Mouse (Mus musculus): ENCODE measurements at regions not wholly inside any gene's neighbourhood (a gene's known extent, or its start where the extent isn't known, plus 50 kb on each side); places are given as distances from the start of the nearest gene placed in this dataset.

GRCm38 (mm10) chr9:118326656-118327055, 151.4 kb upstream of the Eomes start:
- no peak for DNase-seq

GRCm38 (mm10) chr9:118327904-118328303, 150.1 kb upstream of the Eomes start:
- no peak for DNase-seq

DNA sequence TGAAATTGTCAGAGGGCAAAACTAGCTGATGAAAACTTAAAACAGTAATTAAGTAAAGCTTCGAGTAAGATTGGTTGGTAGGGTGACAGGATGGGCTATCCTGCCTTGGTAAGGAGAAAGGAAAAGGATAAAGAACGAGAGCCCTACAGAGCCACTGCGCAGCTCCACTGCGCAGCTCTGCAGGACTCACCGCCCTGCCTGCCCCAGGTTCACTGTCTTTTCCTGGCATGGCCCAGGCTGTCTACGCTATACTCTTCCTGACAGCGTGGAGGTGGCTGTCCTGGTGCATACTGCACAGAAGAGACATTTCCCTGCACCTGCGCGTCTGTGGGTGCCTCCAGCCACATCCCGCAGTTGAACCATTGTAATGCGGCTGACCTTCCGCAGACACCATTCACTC, 136.6 kb upstream of the Eomes start:
- no peak for DNase-seq

DNA sequence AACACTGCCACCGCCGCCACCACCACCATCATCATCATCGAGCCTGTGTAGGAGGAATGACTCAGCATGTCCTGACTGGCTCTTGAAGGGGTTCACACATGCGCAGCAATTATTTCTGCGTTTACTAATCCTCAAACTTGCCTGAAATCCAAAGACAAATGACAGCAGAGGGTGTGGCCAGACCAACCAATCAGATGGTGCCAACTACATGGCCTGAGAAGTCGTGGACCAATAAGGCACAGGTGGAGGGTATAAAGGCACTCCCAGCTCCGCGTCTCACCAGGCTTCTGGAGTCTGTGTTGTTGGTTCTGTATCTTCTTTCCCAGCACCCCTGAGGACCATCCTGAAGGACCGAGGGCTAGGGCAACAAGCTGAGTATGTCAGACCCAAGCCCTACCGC, 123.1 kb upstream of the Eomes start:
- DNase-seq, result no peak

- DNase-seq, result no peak
Observed at GRCm38 (mm10) chr9:118357406-118357805, 120.6 kb upstream of the Eomes start.

DNA sequence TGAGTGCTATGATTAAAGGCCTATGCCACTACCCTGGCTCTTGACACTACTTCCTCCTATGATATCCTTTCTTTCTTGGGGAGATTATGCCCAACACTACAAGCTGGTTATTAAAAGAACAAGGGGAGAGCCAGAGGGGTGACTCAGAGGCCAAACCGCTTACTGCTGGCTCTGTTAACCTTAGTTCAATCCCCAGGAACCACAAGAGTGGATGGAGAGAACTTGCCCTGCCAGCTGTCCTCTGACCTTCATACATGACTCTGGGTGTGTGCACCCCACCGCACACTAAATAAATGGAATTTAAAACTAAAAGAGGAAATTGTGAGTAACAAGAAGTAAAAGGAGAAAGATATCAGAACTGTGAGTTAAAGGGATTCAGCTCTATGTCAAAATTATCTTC, 114.1 kb upstream of the Eomes start:
- no peak for DNase-seq

GRCm38 (mm10) chr9:118365431-118365830, 112.6 kb upstream of the Eomes start:
- no peak for DNase-seq

- no peak for DNase-seq
Observed at GRCm38 (mm10) chr9:118367314-118367713, 110.7 kb upstream of the Eomes start.

DNA sequence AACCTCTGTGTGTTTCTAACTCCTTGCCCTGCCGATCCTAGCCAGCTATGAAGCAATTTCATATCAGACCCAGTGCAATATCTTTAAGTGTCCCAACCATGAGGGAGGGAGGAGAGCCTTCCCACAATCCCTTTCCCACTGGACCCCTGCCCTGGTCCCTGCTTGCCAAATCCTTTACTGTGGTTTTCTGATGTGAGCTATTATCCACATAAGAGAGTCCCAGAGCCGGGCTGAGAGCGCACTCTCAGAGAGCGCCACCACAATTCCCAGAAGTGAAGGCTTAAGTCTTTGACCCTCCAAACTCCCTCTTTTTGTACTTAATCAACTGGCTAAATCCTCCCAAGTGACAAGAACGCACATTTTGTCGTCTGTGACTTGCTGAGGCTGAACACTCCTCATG, 107.4 kb upstream of the Eomes start:
- DNase-seq, result peak; percentile 30 to 55

DNA sequence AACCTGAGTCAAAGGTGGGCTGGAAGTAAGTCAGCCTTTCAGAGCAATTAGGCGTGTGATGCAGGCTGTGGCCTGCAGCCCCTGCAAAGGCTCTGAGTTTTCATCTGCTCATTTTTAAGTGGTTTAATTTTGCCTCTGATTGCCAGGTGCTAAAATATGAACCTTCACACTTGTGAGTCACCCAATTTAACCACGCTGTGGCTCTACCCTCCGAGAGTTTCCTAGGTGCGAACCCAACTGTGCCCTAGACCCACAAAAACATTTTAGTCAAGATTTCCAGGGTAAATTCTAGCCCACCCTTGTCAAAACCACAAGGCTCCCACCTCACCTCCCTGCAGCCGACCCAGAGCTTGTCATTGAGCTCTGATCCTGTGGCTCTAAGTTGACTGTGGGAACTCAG, 103.3 kb upstream of the Eomes start:
- no peak for DNase-seq

DNA sequence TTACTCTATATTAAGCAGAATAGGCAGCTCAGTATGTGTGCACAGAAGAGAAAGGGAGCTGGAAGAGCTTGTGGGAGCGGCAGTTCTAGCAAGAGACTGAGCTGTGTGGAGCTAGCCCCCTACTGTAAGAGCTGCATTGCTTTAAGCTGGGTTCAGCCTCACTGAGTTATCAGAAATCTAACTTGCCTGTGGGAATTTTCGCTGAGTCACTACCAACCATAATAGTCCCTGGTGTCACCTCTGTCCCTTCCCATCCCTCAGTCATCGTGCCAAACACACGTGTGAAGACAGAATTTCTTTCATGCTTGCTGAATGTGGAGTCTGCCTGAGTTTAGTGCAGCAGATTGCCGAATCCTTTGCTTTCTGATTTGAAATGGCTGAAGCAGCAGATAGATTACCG, 99.0 kb upstream of the Eomes start:
- DNase-seq, result no peak

DNA sequence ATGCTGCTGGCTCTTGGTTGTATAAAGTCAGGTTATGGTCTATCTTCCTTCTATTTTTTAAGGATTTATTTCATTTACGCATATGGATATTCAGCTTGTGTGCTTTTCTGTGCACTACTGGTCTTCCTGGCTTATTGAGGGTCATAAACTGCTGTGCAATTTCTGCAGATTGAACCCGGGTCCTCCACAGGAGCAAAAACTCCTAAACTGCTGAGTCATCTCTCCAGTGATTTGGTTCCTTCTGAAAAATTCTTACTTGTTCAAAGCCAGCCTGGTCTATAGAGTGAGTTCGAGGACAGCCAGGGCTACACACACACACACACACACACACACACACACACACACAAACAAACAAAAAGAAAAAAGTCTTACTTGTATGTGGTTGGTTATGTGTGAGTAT, 95.5 kb upstream of the Eomes start:
- no peak for DNase-seq

DNA sequence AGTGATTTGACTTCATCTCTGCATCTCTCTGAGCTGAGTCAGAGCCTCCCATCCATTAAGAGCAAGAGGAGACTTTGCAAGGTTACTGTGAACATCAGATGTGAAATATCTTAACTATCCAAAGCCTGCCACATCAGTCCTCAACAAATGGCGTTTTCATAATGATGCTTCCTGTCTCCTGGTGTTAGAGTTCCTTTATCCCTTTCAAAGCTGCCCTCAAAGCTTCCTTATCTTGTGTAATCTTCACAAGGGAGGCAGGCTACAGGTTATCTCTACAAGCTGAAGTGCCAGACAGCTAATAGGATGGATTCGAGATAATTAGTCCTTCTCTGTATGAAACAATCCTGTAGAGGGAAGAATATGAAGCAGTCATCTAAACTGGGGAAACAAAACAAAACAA, 93.4 kb upstream of the Eomes start:
- DNase-seq, result no peak

DNA sequence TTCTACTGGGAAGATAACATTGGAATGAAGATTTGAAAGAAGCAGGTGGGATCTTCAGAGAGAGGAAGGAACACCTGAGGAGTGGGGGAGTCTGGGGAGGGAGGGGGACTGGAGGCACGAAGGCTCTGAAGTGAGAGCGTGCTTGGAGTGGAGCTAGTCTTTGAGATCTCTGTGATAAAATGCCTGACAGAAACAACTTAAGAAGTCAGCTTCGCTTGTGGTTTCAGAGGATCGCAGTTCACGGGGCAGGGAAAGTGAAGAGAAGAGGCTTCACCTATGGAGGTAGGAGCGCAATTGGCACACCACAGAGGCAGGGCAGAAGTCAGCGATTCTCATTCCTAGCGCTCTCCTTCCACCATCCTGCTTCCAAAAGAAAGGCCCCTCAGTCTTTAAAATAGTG, 90.4 kb upstream of the Eomes start:
- no peak for DNase-seq

DNA sequence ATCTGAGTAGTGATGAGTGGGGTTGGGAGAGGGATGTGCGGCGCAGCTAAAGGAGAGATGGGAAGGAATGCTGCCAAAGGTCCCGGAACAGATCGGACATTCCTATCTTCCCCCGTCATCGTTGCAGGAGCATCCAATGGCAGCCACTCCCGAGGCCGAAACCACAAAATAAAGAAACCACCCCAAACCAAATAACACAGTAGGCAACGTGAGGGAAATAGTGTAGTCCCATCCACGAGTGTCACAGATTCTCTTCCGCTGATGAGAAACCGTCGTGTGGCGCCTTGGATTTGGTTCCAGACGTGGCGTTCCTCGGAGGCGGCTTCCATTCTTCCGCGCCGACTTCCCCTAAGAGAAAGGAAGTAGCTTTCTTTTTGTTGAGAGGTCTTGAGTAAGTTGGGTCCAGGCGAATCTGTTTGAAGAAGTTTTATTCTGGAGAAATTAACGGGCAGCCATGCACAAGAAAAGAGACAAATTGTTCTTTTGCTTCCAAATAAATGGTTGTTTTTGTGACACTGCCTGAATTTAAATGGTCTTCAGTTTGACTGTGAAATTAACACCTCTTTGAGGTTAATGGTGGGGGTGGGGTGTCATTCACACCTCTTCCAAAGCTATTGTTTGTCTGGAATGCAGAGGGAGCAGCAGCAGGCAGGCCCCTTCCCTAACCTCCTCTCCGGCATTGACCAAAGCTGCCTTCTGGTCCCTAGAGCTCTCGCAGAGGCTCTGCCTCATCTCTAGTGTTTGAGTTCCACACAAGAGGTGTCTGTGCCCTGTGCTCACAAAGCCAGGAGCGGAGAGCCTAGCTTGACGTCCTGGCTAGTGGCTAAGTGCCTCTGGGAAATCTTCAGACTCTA, 88.3 kb upstream of the Eomes start:
- peak; percentile 6 to 13 for DNase-seq

- DNase-seq, result no peak
Observed at GRCm38 (mm10) chr9:118390679-118391078, 87.3 kb upstream of the Eomes start.

GRCm38 (mm10) chr9:118391715-118392114, 86.3 kb upstream of the Eomes start:
- DNase-seq, result no peak

GRCm38 (mm10) chr9:118392796-118393195, 85.2 kb upstream of the Eomes start:
- no peak for DNase-seq

GRCm38 (mm10) chr9:118393567-118393966, 84.4 kb upstream of the Eomes start:
- no peak for DNase-seq

DNA sequence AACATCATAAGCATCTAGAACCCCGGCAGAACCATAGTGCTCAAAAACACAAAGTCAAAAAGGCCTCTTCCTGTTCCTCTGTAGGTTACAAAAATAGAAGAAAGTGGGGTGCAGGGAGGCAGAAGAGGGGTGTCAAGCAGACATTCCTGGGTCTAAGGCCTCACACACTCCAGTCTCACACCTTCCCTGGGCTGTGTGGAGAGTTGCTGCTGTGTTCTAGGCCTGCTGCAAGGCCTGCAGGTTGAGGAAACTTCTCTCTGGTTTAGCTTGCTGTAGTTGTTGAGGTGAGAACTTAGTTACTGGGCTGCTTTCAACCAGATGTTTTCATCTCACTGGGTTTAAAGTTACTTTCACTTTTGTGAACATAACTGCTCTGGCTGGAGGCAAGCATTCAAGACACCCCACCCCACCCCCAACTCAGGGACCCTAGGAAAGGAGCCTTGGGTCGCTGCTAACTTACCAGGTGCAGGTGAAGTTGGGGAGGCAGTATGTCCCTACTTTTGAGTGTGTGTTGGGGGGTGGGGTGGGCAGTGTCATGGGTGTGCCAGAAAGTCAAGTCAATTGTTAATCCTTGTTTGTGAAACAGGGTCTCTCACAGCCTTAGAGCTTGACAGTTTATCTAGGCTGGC, 81.5 kb upstream of the Eomes start:
- no peak for DNase-seq

- DNase-seq, result no peak
Observed at GRCm38 (mm10) chr9:118400520-118400919, 77.5 kb upstream of the Eomes start.

DNA sequence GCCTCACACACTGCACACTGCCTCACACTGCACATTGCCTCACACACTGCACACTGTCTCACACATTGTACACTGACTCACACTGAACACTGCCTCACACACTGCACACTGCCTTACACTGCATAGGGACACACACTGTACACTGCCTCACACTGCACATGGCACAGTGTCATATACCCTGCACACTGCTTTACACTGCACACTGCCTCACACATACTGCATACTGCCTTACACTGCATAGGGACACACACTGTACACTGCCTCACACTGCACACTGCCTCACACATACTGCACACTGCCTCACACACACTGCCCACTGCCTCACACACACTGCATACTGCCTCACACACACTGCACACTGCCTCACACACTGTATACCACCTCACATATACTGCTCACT, 76.8 kb upstream of the Eomes start:
- no peak for DNase-seq

DNA sequence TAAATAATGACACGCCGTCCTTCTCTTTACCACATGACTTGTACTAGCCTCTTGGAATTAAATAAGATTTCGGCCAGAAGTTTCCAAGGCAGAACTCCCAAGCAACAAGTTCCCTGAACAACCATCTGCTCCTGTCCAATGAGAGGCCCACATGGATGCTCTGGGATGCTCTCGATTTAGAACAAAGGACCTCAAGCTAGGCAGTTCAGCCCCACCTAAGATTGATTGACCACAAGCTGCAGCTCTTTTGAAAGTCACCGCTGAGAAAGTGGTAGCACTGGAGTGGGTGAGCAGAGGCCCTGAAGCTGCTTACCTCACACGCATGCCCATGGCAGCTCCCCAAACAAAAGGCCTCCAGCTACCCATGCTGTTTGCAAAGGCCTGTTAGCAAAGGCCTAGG, 73.1 kb upstream of the Eomes start:
- no peak for DNase-seq

DNA sequence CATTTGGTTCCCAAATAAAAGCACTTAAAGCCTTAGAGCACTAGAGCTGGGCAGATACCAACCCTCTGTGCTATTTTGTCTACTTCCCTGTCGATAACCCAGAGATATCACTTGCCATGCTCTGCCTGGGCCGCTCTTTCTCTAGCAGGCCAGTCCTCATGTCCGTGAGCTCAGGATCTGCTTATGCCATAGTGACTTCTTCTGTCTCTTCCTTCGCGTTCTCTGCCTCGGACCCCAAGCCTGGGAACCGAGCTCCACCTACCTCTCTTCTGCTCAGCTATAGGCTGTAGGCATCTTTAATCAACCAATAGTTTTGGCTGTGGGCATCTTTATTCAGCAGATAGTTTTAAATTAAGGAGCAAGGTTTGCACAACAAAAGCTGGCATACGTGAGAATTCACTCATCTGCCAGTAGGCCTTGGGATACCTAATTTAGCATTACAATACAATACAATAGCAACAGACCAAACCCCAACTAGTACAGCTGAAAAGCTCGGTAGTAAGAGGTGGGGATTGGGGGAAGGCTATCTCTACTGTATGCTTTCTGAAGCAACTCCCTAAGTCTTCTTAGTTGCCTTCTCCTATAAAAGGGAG, 72.0 kb upstream of the Eomes start:
- DNase-seq, result no peak

Measured in heart, adult 18-20 months (tissue).